Mouse (Mus musculus) ES-CJ7 (cell line): Measurements from ENCODE around the gene Ccdc61.

Experiments
- DNase-seq: peaks from one replicate; pipeline ENCODE4 v3.0.0; 2011; ENCODE audit warnings: low read depth, low spot score

The Ccdc61 gene

DNA sequence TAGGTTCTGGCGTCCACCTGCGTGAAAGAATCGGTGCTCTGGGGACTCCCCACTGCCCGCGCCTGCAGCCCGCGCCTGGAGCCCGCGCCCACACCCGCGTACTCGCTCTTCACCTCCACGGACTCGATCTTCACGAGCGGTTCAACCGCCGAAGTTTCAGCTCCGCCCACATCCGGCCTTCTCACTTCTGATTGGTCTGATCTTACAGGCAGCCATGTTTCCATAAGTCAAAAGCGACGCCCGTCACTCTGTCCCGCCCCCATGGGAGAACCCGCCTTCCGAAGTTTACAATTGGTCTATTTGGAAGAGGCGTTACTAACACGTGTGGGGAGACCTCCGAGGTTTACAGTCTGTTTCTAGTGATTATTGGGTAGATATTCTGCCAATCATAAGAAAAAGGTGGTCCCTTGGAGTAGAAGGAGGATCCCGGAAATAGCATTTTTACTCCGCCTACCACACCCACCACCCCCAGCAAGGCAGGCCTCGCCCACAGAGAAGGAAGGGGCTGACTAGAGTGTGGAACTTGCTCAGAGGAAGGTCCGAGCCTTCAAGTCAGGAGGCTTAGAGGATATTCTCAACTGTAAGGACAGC, at the start of gene Ccdc61:
Gene Ccdc61, minus strand, starts transcription at position 175 of the 591 bp plus-strand sequence.
- DNase-seq = peak; percentile 99

- DNase-seq = no peak
Measured at GRCm38 (mm10) chr7:18959446-18959845, 49.2 kb upstream of the Ccdc61 start.

- no peak for DNase-seq
Measured at GRCm38 (mm10) chr7:18958384-18958766, 48.2 kb upstream of the Ccdc61 start.

- DNase-seq = peak; percentile 42
Measured at GRCm38 (mm10) chr7:18957569-18958383, 47.6 kb upstream of the Ccdc61 start.

DNA sequence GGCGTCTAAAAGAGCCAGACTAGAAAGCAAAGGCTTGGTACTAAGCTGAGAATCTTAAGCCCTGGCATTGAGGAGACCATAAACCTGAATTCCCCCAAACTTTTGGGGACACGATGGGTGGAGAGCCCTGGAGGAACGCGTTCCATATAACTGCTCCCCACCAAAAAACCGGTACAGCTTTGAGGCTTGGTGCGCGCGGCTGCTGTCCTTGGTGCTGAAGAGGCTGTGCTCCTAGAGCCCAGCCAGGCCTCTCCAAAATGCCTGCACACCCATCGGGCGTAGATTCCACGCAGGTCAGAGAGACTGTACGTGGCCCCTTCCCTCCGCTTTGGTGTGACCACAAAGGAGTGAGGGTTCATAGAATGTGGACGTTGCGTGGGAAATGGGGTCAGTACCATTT, 41.2 kb upstream of the Ccdc61 start:
- DNase-seq = peak; percentile 52

DNA sequence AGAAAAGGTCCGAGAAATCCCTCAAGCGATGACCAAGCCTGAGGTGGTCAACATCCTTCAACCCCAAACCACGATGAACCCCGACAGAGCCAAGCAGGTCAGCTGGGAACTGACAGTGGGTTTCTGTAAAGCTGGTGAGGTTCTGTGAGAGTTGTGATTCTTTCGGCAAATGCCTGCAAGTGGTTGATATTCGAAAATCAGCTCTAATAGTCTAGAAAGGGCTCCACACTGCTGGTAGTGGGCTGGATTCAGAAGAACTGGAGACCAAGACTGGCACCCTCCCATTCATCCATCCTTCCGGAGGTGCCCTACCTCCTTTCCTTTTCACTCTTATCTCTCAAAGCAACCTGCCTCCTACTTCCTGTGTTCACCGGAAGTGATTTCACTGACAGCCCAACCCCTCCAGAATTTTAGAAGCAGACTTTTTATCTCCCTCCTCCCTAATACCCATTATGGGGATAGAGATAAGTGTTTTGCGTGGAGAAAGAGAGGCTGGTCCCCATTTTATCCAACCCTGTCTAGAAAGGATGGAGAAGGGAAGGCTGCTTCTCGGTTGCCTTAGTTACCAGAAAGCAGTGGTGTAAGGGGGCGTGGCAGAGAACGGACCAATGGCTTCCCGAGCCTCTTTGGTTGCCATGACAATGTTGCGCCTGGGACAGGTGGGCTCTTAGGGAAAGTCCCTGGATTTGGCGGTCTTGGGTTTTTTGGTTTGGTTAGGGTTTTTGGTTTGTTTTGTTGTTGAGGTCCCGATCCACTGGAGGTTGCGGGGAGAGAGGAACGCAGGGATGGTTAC, 40.5 kb upstream of the Ccdc61 start:
- peak; percentile 81 for DNase-seq

DNA sequence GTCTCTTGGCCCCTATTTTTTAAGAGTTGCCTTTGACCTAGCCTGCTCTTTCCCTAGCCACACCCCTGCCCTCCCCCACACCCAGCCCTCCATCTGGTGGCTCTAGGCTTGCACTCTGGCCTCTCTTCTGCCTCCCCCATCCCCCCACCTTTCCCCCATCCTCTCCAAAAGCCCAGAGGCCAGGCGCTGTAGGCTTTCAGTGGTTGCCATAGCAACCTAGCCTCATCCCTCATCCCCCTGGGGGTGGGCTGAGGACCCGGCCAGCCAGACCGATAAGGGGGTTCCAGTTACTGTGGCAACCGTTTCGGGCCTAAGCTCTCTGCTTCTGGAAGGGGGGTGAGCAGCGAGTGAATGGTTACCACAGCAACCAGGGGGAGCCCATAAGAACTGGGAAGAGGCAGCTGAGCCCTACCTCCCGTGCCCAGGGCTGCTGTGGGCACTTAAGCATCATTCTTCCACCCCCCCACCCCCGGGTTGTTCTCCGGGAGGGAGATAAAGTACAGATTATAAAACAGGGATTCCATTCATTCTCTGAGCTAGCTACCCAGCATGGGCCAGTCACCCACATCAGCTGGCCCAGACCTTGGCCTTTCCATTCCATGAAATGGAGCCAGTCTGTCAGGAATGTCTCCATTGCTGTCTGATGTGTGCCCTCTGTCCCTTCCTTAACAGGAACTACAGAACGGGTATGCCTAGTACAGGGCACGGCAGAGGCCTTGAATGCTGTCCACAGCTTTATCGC, 39.7 kb upstream of the Ccdc61 start:
- DNase-seq = peak; percentile 70

DNA sequence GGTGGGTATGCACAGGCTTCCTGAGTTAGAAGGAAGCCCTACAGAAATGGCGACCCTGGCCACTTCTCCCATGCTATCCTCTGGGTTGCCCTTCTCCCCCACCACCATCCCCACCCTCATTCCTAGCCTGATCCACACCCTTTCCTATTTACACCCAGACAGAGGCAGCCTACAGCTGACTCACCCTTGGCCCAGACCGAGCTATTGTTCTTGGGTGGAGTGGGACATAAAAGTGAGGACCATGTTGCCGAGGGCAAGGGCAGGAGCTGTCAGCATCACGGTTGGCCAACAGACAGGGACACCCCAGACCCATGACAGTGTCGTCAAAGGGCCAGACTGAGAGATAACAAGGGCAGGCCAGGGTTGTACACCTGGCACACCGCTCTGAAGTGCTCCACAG, 37.9 kb upstream of the Ccdc61 start:
- DNase-seq = peak; percentile 62

GRCm38 (mm10) chr7:18942815-18943214, 32.6 kb upstream of the Ccdc61 start:
- no peak for DNase-seq

DNA sequence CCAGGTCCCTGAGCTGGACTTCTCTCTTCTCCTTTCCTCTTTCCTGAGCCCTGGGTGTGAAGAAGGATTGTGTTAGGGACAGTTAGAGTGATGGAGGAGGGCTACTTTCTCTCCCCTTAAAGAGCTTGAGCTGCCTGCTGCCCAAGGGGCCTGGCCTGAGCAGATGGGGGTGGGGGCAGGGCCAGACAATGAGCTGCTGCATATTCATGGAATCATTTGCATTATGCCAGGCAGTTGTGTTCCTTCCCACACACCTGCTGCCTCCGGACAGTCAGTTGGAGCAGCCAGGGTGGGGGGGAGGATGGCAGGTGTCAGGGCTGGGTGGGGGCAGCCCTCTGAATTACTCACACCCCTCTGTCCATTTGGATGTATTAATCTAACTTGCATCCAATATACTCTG, 32.2 kb upstream of the Ccdc61 start:
- no peak for DNase-seq

GRCm38 (mm10) chr7:18927759-18928158, 17.5 kb upstream of the Ccdc61 start:
- no peak for DNase-seq

GRCm38 (mm10) chr7:18926911-18927310, 16.7 kb upstream of the Ccdc61 start:
- no peak for DNase-seq

DNA sequence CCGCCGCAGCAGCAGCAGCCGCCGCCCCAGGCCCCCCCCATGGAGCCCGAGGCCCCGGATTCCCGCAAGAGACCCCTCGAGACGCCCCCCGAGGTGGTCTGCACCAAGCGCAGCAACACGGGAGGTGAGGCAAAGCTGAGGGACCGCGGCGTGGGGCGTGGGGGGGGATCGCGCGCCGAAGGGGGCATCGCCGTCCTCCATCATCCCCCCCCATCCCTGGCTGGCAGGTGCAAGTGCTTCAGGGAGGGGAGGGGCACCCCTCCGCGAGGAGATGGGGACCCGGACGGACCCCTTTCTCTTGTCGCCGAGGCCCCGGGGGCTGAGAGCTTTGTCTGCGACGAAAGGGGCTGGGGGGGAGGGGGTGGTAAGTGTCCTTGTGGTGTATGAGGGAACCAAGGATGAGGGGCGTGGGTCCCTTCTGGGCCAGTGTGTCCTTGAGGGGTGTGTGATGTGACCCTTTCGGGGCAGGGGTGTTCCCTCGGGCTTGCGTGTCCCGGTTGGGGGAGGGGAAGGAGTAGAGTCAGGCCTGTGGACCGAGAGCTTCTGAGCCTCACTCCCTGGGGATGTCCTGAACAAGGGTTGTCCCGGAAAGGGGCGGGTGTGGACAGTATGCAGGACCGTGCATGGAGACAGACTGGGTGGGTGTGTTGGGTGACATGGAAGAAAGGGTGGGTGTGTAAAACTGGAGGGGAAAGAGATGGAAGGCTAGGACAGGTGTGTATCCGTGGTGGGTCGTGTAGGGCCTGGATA, 16.0 kb upstream of the Ccdc61 start:
- DNase-seq = peak; percentile 78

GRCm38 (mm10) chr7:18925162-18925938, 15.1 kb upstream of the Ccdc61 start, which contains the start of gene Nova2:
Nova2 (plus strand) TSS chr7:18925888.
- peak; percentile 98 for DNase-seq

DNA sequence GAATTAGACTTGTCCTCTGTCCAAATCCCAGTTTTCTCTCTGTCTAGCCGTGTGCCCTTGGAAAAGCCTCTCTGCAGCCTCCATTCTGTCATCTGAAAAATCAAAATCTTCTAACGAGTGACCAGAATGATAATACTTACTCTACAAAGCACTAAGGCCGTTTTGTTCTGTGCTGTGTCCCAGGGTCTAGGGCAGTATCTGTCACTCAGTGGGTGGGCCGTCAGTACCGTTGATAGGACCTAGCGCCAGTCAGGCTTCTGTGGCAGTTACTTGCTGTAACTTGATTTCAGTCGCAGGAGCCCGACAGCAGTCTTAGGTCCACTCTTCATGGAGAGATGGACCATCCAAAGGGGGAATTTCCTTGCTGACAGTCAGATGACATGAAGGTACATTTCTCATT, 14.1 kb upstream of the Ccdc61 start:
- DNase-seq = no peak

- peak; percentile 75 for DNase-seq
Measured at GRCm38 (mm10) chr7:18923711-18924191, 13.5 kb upstream of the Ccdc61 start.

GRCm38 (mm10) chr7:18923267-18923666, 13.1 kb upstream of the Ccdc61 start:
- no peak for DNase-seq

GRCm38 (mm10) chr7:18922807-18923206, 12.6 kb upstream of the Ccdc61 start:
- no peak for DNase-seq

- peak; percentile 80 for DNase-seq
Measured at GRCm38 (mm10) chr7:18921069-18921468, 10.9 kb upstream of the Ccdc61 start.

DNA sequence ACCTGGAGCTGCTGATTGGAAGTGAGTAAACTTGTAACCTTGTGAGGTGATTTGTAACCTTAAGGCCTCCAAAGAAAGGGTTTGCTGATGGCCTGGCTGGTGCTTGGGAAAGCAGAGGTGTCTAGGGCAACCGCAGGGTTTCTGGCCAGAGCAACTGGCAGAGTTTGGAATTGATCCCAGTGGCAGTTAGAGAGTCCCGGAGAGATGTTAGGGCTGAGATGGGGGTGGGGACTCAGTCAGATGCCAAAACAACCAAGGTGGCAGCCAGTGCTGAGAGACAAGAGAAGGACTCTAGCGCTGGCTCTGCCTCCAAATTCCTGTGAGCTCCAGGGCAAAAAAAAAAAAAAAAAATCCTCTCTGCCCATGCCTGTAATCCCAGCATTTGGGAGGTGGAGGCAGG, 7.7 kb upstream of the Ccdc61 start:
- DNase-seq = no peak
